Mouse (Mus musculus): ENCODE data around the gene Rbm12. TPM values are rescaled to one million over a fixed set of nuclear protein-coding genes. Genes with fewer than 3 reads are reported as not detected.
A peak's percentile ranks its signal among the peaks of the same experiment; 100 is the strongest.

Gene Rbm12
- polyA plus RNA-seq (2016; fragmentation: Nextera tagmentation; extraction: Ambion mirVana), result 33.0 and 35.1 TPM in 2 replicates

DNA sequence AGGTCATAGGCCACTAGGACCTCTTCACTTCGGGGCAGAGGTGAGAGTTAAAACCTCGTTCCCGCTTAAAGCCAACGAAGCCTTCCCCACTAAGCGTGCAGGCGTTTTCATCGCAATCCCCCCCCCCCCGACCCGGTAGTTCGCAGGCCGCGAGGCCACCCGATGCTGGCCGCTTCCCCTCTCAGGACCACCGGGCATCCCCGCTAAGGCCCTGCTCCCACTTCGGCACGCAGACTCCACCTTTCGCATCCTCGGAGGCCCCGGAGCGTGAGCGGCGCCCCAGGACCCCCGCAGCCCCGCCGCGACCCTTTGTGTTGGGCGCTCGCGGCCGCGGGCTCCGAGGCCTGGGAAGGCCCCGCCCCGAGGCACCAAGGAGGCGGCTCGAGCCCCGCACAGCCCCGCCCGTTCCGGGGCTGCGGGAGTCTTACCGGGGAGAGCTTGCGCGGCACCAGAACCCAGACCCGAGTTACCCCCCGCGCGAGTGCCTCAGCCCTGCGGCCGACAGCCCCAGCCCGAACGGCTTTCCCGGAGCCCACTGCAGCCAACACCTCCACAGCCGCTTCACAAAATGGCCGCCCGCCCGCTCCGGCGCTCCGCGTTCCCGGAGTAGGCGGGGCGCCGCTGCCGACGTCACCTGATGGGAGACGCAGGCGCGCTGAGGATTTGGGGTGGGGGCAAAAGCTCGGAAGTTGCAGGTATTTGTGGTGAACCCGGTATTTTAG, at the start of gene Rbm12, which contains the start of gene Cpne1:
Gene Rbm12 (minus strand): TSS at position 621 of the 722 bp plus-strand sequence.
Gene Cpne1 (minus strand): TSS at position 608 of the 722 bp plus-strand sequence.
- under 1% methylated on average over 74 of the region's 74 CpGs for WGBS
- peaks cover 8% of the 10 kb centered on the region for H3K4me1 ChIP-seq

DNA sequence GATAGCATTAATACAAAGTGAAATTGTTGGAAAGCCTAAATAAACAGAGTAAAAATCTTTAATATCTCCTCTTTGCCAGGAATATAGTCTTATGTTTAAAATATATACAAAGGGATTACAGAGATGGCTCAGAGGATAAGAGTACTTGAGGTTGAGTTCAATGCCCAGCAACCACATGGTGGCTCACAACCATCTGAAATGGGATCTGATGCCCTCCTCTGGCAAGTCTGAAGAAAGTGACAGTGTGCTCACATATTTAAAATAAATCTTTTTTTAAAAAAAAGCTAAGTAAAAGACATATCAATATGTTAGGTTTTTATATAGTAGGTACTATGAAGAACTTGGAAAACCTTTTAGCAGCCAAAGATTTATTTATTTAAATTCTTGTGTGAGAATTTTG, 39.8 kb upstream of the Rbm12 start:
- Histone ChIP-seq H3K27ac (no peak overlapping the region), H3K27me3 (ENCODE audit: insufficient read depth, poor library complexity, severe bottlenecking) (no peaks in the 10 kb centered on the region), H3K36me3 (peaks cover 97% of the 10 kb centered on the region), H3K4me3 (no peak overlapping the region), H3K9me3 (no peaks in the 10 kb centered on the region), H3K4me1 (no peaks in the 10 kb centered on the region)
- DNase-seq (ENCODE audit: low spot score), result no peak

More for the DNA sequence above, at the start of gene Rbm12, which contains the start of gene Cpne1:
- Histone ChIP-seq H3K4me3 (peak within 1 kb of the TSS; percentile 97), H3K27me3 (ENCODE audit: insufficient read depth, poor library complexity, severe bottlenecking) (no peaks in the 10 kb centered on the region), H3K36me3 (no peaks in the 10 kb centered on the region), H3K9me3 (no peaks in the 10 kb centered on the region), H3K27ac (peak within 1 kb of the TSS; percentile 99)
- DNase-seq (ENCODE audit: low spot score), result peak; percentile 96

DNA sequence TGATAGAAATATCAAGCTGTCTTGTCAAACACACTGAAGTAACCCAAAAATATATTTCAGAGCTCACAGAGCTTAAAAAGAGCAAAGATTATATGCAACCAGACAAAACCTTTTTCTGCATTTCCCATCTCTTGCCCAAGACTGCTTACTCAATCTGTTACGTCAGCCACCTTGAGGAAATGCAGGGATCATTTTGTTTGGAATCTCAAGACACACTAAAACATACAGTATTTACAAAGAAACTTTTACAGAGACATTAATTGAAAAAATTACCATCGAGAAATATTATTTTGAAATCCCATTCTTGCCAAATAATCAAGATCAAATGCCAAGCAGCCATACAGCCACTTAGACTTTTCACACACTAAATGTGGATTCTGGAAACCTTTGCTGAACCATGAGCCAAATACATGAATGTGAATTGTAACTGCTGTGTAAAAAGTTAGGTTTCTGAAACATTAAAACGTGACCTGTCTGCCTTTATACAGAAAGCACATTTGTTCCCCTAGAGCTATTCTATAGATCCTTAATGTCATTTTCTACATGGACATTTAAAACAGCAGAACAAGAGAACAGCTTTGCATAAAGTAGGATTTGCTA, 35.6 kb upstream of the Rbm12 start:
- no peak for DNase-seq (ENCODE audit: low spot score)
- Histone ChIP-seq H3K4me1 (peaks cover 9% of the 10 kb centered on the region; the same call in 1 of the 2 replicates), H3K9me3 (no peaks in the 10 kb centered on the region), H3K4me3 (no peak overlapping the region), H3K36me3 (peaks cover 58% of the 10 kb centered on the region), H3K27ac (no peak overlapping the region), H3K27me3 (ENCODE audit: insufficient read depth, poor library complexity, severe bottlenecking) (no peaks in the 10 kb centered on the region)
- 94% methylated on average over 3 of the region's 3 CpGs for WGBS

DNA sequence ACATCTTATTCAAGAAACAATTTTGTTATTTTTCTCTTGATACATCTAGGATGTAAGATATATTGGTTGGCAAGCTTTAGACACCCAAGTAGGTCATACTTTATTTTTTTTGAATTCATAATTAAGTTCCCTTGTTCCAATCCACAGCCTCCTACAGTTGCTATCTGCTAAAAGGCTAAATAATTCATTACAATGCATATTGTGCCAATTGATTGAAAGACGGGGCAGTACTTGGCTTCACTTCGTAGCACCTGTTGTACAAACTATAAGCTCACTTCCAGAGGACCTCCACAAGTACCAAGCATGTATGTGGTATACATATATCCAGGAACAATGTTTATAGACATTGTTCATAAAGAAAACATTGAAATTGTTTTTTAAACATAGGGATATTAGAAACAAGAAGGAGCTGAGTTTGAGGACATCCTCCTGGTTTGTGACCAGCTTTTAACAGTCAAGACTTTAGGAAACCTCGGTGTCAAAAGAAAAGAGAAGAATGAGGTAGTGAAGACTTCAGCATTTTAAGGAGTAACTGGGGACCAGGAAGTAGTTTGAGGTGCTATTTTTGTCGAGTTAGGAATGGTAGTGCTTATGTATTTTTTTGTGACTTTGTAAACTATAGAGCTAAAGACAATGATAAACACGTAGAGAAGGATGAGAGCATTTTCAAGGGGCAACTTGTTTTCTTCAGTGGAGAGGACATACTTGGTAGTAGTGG, 34.7 kb upstream of the Rbm12 start:
- Histone ChIP-seq H3K27me3 (ENCODE audit: insufficient read depth, poor library complexity, severe bottlenecking) (no peaks in the 10 kb centered on the region), H3K27ac (no peak overlapping the region), H3K36me3 (peaks cover 50% of the 10 kb centered on the region), H3K4me3 (no peak overlapping the region), H3K4me1 (peaks cover 9% of the 10 kb centered on the region; the same call in 1 of the 2 replicates), H3K9me3 (no peaks in the 10 kb centered on the region)
- no peak for DNase-seq (ENCODE audit: low spot score)
- WGBS, result 65% methylated on average over 5 of the region's 5 CpGs

DNA sequence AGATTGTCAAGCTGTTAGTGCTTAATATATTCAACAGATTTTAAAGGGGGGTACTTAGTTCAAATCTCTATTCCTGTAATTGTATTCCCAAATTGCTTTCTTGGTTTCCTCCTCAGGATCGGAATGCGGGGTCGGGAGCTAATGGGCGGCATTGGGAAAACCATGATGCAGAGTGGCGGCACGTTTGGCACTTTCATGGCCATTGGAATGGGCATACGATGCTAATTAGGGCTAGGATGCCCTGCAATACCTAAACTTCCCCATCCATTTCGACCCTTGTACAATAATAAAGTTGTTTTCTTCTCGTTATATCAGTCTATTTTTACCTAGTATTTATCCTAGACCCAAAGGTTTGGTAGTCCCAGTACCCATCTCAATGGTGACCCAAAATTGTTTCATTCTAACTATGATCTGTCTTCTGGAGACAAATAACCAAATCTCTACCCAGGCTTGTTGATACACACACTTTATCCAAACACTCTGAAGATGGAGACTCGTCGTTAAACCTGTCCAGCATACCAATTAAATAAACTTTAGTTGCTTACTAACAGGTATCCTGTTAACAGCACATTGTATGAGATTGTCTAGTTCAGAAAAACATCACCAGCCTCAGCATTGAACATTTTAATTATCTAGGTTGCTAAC, 33.8 kb upstream of the Rbm12 start:
- WGBS, result 57% methylated on average over 11 of the region's 11 CpGs
- H3K9me3 ChIP-seq, result no peaks in the 10 kb centered on the region
- peaks cover 45% of the 10 kb centered on the region for H3K36me3 ChIP-seq
- H3K4me1 ChIP-seq, result peaks cover 9% of the 10 kb centered on the region; the same call in 1 of the 2 replicates
- H3K27ac ChIP-seq, result no peak overlapping the region
- H3K4me3 ChIP-seq, result peak overlapping the region; percentile 82
- no peaks in the 10 kb centered on the region for H3K27me3 ChIP-seq (ENCODE audit: insufficient read depth, poor library complexity, severe bottlenecking)
- no peak for DNase-seq (ENCODE audit: low spot score)

DNA sequence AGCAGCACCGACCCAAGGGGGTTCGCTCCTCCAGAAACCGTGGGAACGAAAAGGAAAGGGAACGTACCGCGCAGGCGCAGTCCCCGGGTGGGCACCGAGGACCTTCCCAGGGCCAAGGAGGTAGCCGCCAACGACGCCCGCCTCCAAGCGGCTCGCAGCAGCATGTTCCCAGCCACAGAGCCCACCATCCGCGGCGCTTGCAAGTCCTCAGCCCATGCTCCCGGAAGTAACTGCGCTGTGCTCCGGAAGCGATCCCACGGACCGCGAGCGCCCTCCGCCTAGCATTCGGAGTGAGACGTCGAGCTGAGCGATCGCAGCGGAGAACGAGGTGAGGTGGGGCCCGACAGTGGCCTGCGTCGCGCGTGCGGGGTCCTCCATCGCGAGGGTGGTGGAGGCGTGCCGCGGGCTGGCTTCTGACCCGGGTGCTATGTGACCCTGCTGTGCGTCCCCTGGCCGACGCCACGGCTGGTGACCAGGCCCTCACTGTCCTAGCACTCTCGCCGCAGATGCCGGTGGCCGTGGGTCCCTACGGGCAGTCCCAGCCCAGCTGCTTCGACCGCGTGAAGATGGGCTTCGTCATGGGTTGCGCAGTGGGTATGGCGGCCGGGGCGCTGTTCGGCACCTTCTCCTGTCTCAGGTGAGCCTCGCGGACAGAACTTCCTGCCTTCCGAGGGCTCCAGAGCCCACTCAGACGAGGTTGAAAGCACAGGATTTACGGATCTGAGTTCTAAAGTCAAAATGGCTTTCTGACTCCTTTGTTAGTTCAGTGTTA, 32.4 kb upstream of the Rbm12 start, which contains the start of the genes Romo1 and Nfs1:
Gene Romo1 (plus strand): TSS at position 87 of the 772 bp plus-strand sequence.
Gene Nfs1 (minus strand): TSS at position 234 of the 772 bp plus-strand sequence.
- Histone ChIP-seq H3K27me3 (ENCODE audit: insufficient read depth, poor library complexity, severe bottlenecking) (no peaks in the 10 kb centered on the region), H3K27ac (peak within 1 kb of the TSS; percentile 94), H3K4me1 (peaks cover 9% of the 10 kb centered on the region; the same call in 1 of the 2 replicates), H3K9me3 (no peaks in the 10 kb centered on the region), H3K36me3 (peaks cover 43% of the 10 kb centered on the region), H3K4me3 (peak within 1 kb of the TSS; percentile 82)
- WGBS, result under 1% methylated on average over 70 of the region's 70 CpGs
- peak; percentile 98 for DNase-seq (ENCODE audit: low spot score)

DNA sequence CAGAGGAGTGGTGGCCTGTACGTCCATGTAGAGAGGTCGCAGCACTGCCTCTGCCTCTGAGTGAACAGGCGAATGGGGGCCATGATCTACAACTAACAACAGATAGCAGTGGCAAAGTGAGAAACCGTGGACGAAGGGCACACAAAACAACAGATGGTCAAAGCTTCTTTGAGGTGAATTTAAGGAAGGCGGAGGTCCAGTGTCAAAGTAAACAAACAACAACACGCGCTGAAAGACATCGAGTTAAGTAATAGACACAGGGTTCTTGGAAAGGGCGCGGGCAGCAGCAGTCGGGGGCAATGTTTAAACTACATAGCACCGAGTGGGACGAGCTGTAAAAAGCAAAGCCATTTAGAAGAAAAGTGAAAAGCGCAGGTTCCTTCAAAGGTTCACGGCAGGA, 31.6 kb upstream of the Rbm12 start:
- WGBS, result 2% methylated on average over 16 of the region's 16 CpGs
- no peak for DNase-seq (ENCODE audit: low spot score)
- H3K4me1 ChIP-seq, result peaks cover 9% of the 10 kb centered on the region; the same call in 1 of the 2 replicates
- H3K9me3 ChIP-seq, result no peaks in the 10 kb centered on the region
- H3K36me3 ChIP-seq, result peaks cover 42% of the 10 kb centered on the region
- peak overlapping the region; percentile 82 for H3K4me3 ChIP-seq
- H3K27me3 ChIP-seq (ENCODE audit: insufficient read depth, poor library complexity, severe bottlenecking), result no peaks in the 10 kb centered on the region
- peak overlapping the region; percentile 94 for H3K27ac ChIP-seq

DNA sequence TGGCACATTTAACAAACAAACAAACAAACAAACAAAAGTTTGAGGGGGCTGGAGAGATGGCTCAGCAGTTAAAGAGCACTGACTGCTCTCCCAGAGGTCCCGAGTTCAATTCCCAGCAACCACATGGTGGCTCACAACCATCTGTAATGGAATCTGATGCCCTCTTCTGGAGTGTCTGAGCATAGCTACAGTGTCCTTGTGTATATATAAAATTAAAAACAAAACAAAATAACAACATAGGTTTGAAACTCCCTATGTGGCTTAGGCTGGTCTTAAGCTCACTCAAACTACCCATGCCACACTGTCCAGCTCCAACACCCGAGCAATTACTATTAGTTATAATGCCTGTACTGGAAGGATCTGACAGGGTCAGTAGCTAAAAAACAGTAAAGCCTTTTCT, 31.0 kb upstream of the Rbm12 start:
- Histone ChIP-seq H3K4me3 (peak overlapping the region; percentile 82), H3K27me3 (ENCODE audit: insufficient read depth, poor library complexity, severe bottlenecking) (no peaks in the 10 kb centered on the region), H3K36me3 (peaks cover 37% of the 10 kb centered on the region), H3K27ac (peak overlapping the region; percentile 94; the same call in 1 of the 2 replicates), H3K4me1 (peaks cover 9% of the 10 kb centered on the region; the same call in 1 of the 2 replicates), H3K9me3 (no peaks in the 10 kb centered on the region)
- 75% methylated on average over 2 of the region's 2 CpGs for WGBS
- no peak for DNase-seq (ENCODE audit: low spot score)

DNA sequence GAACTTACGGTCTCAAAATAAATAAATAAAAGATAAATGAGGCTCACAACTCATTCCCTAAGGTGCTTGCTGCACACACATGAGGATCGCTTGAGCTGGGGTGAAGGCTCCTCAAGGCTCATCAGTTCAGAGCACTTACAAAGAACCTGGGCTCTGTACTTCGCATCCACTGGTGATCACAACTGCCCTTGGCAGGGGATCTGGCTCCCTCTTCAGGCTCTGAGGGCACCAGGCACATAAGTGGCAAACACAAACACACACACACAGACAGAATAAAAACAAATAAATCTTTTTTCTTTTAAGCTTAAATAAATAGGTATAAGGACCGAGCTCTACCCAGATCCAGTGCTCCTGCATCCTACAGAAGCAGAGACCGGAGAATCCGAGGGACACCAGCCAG, 23.9 kb upstream of the Rbm12 start:
- H3K36me3 ChIP-seq, result peaks cover 46% of the 10 kb centered on the region
- no peaks in the 10 kb centered on the region for H3K27me3 ChIP-seq (ENCODE audit: insufficient read depth, poor library complexity, severe bottlenecking)
- H3K4me1 ChIP-seq, result no peaks in the 10 kb centered on the region
- 85% methylated on average over 6 of the region's 6 CpGs for WGBS
- no peaks in the 10 kb centered on the region for H3K9me3 ChIP-seq
- no peak overlapping the region for H3K4me3 ChIP-seq
- H3K27ac ChIP-seq, result no peak overlapping the region
- DNase-seq (ENCODE audit: low spot score), result no peak

DNA sequence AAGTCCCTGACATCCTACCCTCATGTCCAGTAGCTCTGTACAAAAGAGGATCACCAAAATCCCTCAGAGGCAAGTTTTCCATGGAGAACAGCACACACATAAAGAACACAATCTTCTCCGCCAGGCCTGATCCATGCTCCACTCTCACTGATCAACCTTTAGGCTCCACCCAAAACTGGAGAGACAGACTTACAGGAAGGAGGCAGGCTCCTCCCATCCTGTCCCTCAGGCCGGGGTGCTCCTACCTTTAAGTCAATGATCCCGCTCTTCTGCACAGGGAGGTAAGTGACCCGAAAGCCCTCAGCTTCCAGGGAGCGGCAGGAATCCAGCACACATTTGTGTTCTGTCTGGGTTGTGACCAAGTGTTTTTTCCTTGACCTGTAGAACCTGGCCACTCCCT, 22.4 kb upstream of the Rbm12 start:
- H3K4me1 ChIP-seq, result no peaks in the 10 kb centered on the region
- 81% methylated on average over 5 of the region's 5 CpGs for WGBS
- no peaks in the 10 kb centered on the region for H3K9me3 ChIP-seq

DNA sequence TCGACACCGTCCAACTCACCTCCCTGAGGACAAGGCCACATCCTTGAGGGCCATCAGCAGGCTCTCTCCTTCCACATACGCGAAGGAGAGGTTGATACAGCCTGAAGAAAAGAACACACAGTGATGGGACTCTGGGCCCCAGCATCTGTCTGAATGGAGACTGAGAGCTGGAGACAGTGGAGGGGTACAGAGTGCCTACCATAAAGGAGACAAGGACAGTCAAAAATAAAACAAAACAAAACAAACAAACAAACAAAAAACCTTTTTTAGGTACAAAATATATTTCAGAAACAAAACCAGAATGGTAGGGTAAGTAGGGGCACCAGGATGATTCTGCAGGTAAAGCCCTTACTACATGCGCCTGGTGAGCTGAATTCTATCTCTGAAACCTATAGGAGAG, 15.2 kb upstream of the Rbm12 start, which contains the start of gene Gm28036:
Gene Gm28036 (minus strand): TSS at position 101 of the 400 bp plus-strand sequence.
- Histone ChIP-seq H3K9me3 (no peaks in the 10 kb centered on the region), H3K4me1 (no peaks in the 10 kb centered on the region), H3K4me3 (no peak within 1 kb of the TSS), H3K36me3 (peaks cover 52% of the 10 kb centered on the region), H3K27ac (no peak within 1 kb of the TSS), H3K27me3 (ENCODE audit: insufficient read depth, poor library complexity, severe bottlenecking) (no peaks in the 10 kb centered on the region)
- DNase-seq (ENCODE audit: low spot score), result no peak
- WGBS, result 87% methylated on average over 5 of the region's 5 CpGs

More for the DNA sequence above, 22.4 kb upstream of the Rbm12 start:
- DNase-seq (ENCODE audit: low spot score), result no peak
- H3K4me3 ChIP-seq, result no peak overlapping the region
- H3K36me3 ChIP-seq, result peaks cover 34% of the 10 kb centered on the region
- H3K27me3 ChIP-seq (ENCODE audit: insufficient read depth, poor library complexity, severe bottlenecking), result no peaks in the 10 kb centered on the region
- H3K27ac ChIP-seq, result no peak overlapping the region

DNA sequence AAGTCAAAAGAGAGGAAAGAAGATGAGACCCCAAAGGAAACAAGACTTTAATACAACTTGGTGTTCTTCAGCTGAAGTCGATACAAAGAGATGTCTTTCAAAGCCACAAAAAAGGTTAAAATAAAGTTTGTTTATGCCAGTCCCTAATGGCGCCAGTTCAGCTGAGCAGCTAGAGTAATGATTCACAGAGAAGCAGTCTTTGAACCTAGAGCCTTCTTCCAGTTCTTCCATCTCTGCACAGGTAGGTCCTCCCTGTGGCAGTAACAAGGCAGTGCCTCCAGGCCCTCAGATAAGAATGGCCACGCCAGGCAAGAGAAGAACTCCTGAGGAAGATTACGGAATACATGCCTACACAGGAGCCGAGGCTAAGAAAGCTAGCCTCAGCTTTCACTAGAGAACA, 12.0 kb upstream of the Rbm12 start:
- Histone ChIP-seq H3K4me3 (no peak overlapping the region), H3K4me1 (no peaks in the 10 kb centered on the region), H3K27ac (no peak overlapping the region), H3K9me3 (no peaks in the 10 kb centered on the region), H3K27me3 (ENCODE audit: insufficient read depth, poor library complexity, severe bottlenecking) (no peaks in the 10 kb centered on the region), H3K36me3 (peaks cover 45% of the 10 kb centered on the region)
- WGBS, result 83% methylated on average over 5 of the region's 5 CpGs
- no peak for DNase-seq (ENCODE audit: low spot score)
